Mouse (Mus musculus) lung, postnatal 0 days (tissue): ENCODE data around the gene Stat4. TPM values are rescaled to one million over a fixed set of nuclear protein-coding genes. Genes with fewer than 3 reads are reported as not detected.
A peak's percentile ranks its signal among the peaks of the same experiment; 100 is the strongest.

Source experiments
- ATAC-seq: fragments of 200-750 bp; cut with Nextera tagmentation; 2 replicates; pipeline ENCODE4 v1.8.0; 2017; ENCODE audit warnings: moderate library complexity
- DNase-seq: peaks from one replicate; pipeline ENCODE4 v3.0.0-alpha.2; 2016; ENCODE audit warnings: low spot score
- H3K27ac ChIP-seq: fragments of 300-500 bp; sonication (generic); 2 replicates; pipeline ENCODE4 v1.5.1; 2014; ENCODE audit warnings: antibody characterized with exemption, mild to moderate bottlenecking, low read length, mixed read lengths
- H3K27me3 ChIP-seq: fragments of 300-500 bp; sonication (generic); replicated peaks from 2 replicates; pipeline ENCODE4 v1.6.1; 2014; ENCODE audit warnings: low read length, mixed read lengths; ENCODE audit not compliant: insufficient read depth
- H3K36me3 ChIP-seq: fragments of 300-500 bp; sonication (generic); 2 replicates; pipeline ENCODE4 v1.6.1; 2014; ENCODE audit warnings: low read length, mixed read lengths; ENCODE audit not compliant: insufficient read depth
- H3K4me1 ChIP-seq: fragments of 300-500 bp; sonication (generic); 2 replicates; pipeline ENCODE4 v1.6.1; 2014; ENCODE audit warnings: antibody characterized with exemption, low read depth, low read length, mixed read lengths; ENCODE audit not compliant: insufficient read depth
- H3K4me2 ChIP-seq: fragments of 300-500 bp; sonication (generic); replicated peaks from 2 replicates; pipeline ENCODE4 v1.6.1; 2014; ENCODE audit warnings: low read depth, mild to moderate bottlenecking, low read length, moderate library complexity, mixed read lengths
- H3K4me3 ChIP-seq: fragments of 300-500 bp; sonication (generic); 2 replicates; pipeline ENCODE4 v1.5.1; 2014; ENCODE audit warnings: low read depth, low read length
- H3K9ac ChIP-seq: fragments of 300-500 bp; sonication (generic); replicated peaks from 2 replicates; pipeline ENCODE4 v1.6.1; 2014; ENCODE audit warnings: low read depth, mild to moderate bottlenecking
- H3K9me3 ChIP-seq: fragments of 300-500 bp; sonication (generic); 2 replicates; pipeline ENCODE4 v1.6.1; 2016; ENCODE audit warnings: low read length, mixed read lengths
- CTCF ChIP-seq: IDR thresholded peaks from 2 replicates; pipeline ENCODE4 v1.5.1; 2016; ENCODE audit warnings: antibody characterized with exemption, mild to moderate bottlenecking
- EP300 ChIP-seq: IDR thresholded peaks from 2 replicates; pipeline ENCODE4 v1.6.1; 2016; ENCODE audit warnings: antibody characterized with exemption, mild to moderate bottlenecking, control low read depth
- WGBS: fragments of 180-500 bp; shearing (Covaris S2); extraction: QIAGEN DNeasy Blood & Tissue Kit; methylation state at CpG from one replicate; pipeline ENCODE4 v1.1.7; 2014; 5-methylcytosine and 5-hydroxymethylcytosine counted together
- polyA plus RNA-seq: library from polyadenylated mRNA; unstranded; fragments of >200 nt; fragmentation: Nextera tagmentation; extraction: Ambion mirVana; gene quantifications from 2 replicates; pipeline ENCODE4 v1.2.1, GENCODE M21; 2015

Gene Stat4
- polyA plus RNA-seq, 1 experiment from 2014 or later, result 0.73 TPM

GRCm38 (mm10) chr1:51975589-51975988 lies 11.4 kb upstream of the Stat4 start:
- Histone ChIP-seq H3K4me2 (no peak overlapping the region), H3K4me1 (no peaks in the 10 kb centered on the region), H3K9me3 (no peaks in the 10 kb centered on the region), H3K9ac (no peak overlapping the region), H3K27me3 (no peaks in the 10 kb centered on the region), H3K4me3 (no peak overlapping the region), H3K36me3 (no peaks in the 10 kb centered on the region), H3K27ac (no peak overlapping the region)
- ATAC-seq (peak; percentile 88), DNase-seq (peak; percentile 27)
- TF ChIP-seq CTCF, result no peak
- peak; percentile 96 for TF ChIP-seq EP300
- 38% methylated on average over 5 of the region's 5 CpGs for WGBS

- WGBS, result 92% methylated on average over 5 of the region's 5 CpGs
- H3K27me3 ChIP-seq, result no peaks in the 10 kb centered on the region
These were observed 7.9 kb upstream of the Stat4 start for GRCm38 (mm10) chr1:51979048-51979447.

GRCm38 (mm10) chr1:51991983-51992609 lies 5.1 kb downstream of the Stat4 start:
- DNase-seq (peak; percentile 36), ATAC-seq (peak; percentile 69)
- H3K27me3 ChIP-seq, result no peaks in the 10 kb centered on the region
- peaks cover 10% of the 10 kb centered on the region; the same call in 1 of the 2 replicates for H3K4me1 ChIP-seq
- no peak overlapping the region for H3K9ac ChIP-seq
- peak; percentile 68 for TF ChIP-seq EP300
- no peak for TF ChIP-seq CTCF
- H3K4me2 ChIP-seq, result no peak overlapping the region
- WGBS, result 42% methylated on average over 8 of the region's 8 CpGs
- no peak overlapping the region for H3K4me3 ChIP-seq
- H3K9me3 ChIP-seq, result no peaks in the 10 kb centered on the region
- H3K36me3 ChIP-seq, result no peaks in the 10 kb centered on the region
- H3K27ac ChIP-seq, result 0 out of 2 replicates have a peak overlapping the region, but pooled peaks have one; percentile 32

More at GRCm38 (mm10) chr1:51979048-51979447, 7.9 kb upstream of the Stat4 start:
- no peak overlapping the region for H3K27ac ChIP-seq
- H3K4me1 ChIP-seq, result no peaks in the 10 kb centered on the region
- no peak for DNase-seq
- H3K36me3 ChIP-seq, result no peaks in the 10 kb centered on the region
- TF ChIP-seq CTCF (no peak), EP300 (no peak)
- H3K9me3 ChIP-seq, result no peaks in the 10 kb centered on the region
- ATAC-seq, result no peak
- no peak overlapping the region for H3K9ac ChIP-seq
- no peak overlapping the region for H3K4me3 ChIP-seq
- no peak overlapping the region for H3K4me2 ChIP-seq

- Histone ChIP-seq H3K27ac (no peak overlapping the region), H3K4me3 (no peak overlapping the region), H3K9ac (no peak overlapping the region), H3K27me3 (no peaks in the 10 kb centered on the region), H3K4me2 (no peak overlapping the region), H3K36me3 (no peaks in the 10 kb centered on the region), H3K4me1 (peaks cover 10% of the 10 kb centered on the region; the same call in 1 of the 2 replicates), H3K9me3 (no peaks in the 10 kb centered on the region)
- peak; percentile 40 for DNase-seq
- ATAC-seq, result peak; percentile 40; the same call in 1 of the 2 replicates
- no peak for TF ChIP-seq CTCF
- no peak for TF ChIP-seq EP300
- WGBS, result 27% methylated on average over 3 of the region's 3 CpGs
These were observed 9.1 kb downstream of the Stat4 start for GRCm38 (mm10) chr1:51996056-51996455.

- peak overlapping the region; percentile 20 for H3K4me2 ChIP-seq
- H3K27me3 ChIP-seq, result no peaks in the 10 kb centered on the region
- peaks cover 10% of the 10 kb centered on the region; the same call in 1 of the 2 replicates for H3K4me1 ChIP-seq
- H3K9ac ChIP-seq, result no peak overlapping the region
- no peaks in the 10 kb centered on the region for H3K9me3 ChIP-seq
- no peaks in the 10 kb centered on the region for H3K36me3 ChIP-seq
- WGBS, result 5% methylated on average over 11 of the region's 11 CpGs
- ATAC-seq, result peak; percentile 64
- TF ChIP-seq EP300 (peak; percentile 46; the same call in 1 of the 2 replicates), CTCF (no peak)
- no peak overlapping the region for H3K4me3 ChIP-seq
- peak; percentile 76 for DNase-seq
- peak overlapping the region; percentile 39 for H3K27ac ChIP-seq
These were observed 10.1 kb downstream of the Stat4 start for GRCm38 (mm10) chr1:51996751-51997659.

GRCm38 (mm10) chr1:51998542-51998941 lies 11.6 kb downstream of the Stat4 start:
- DNase-seq (peak; percentile 70), ATAC-seq (peak; percentile 34; the same call in 1 of the 2 replicates)
- H3K4me1 ChIP-seq, result peaks cover 10% of the 10 kb centered on the region; the same call in 1 of the 2 replicates
- no peak overlapping the region for H3K9ac ChIP-seq
- WGBS, result 48% methylated on average over 5 of the region's 5 CpGs
- no peaks in the 10 kb centered on the region for H3K27me3 ChIP-seq
- H3K4me3 ChIP-seq, result no peak overlapping the region
- H3K9me3 ChIP-seq, result no peaks in the 10 kb centered on the region
- TF ChIP-seq EP300 (no peak), CTCF (peak; percentile 80)
- H3K36me3 ChIP-seq, result no peaks in the 10 kb centered on the region
- H3K27ac ChIP-seq, result no peak overlapping the region
- no peak overlapping the region for H3K4me2 ChIP-seq
